Mouse (Mus musculus) gastrocnemius, postnatal 25 days (tissue): Measurements from ENCODE around the gene Nlrp4e. TPM values are rescaled to one million over a fixed set of nuclear protein-coding genes. Genes with fewer than 3 reads are reported as not detected.
A peak's percentile ranks its signal among the peaks of the same experiment; 100 is the strongest.
"Not testable (repeated sequence)": the region's sequence is repeated elsewhere in the genome, so short reads cannot be mapped to it uniquely, and the experiment has no call there.

Experiments
- DNase-seq: peaks from one replicate; pipeline ENCODE4 v3.0.0; 2022
- long read RNA-seq, 2 experiments: library from polyadenylated mRNA; stranded (forward); transcript quantifications; one replicate each; pipeline ENCODE4 v2.0.0; 2021
- microRNA-seq, 2 experiments: library from miRNA; unstranded; fragments of <30 nt; microRNA quantifications; one replicate each; pipeline ENCODE4 v1.2.0; 2021; ENCODE audit warnings: borderline replicate concordance in 2 of 2
- total RNA-seq, 2 experiments: library from RNA; stranded (reverse); gene quantifications; 1 replicate in 1 of 2; 2 replicates in 1 of 2; pipeline ENCODE4 v1.2.3; 2021

The Nlrp4e gene
- total RNA-seq, result not detected
- long read RNA-seq, experiment 1, partial matches to known transcripts, result 0 of 1 reads
- long read RNA-seq, experiment 1, other reads (novel, unspliced or antisense), result 1 of 1 reads
- long read RNA-seq, experiment 2, result 0 reads

DNA sequence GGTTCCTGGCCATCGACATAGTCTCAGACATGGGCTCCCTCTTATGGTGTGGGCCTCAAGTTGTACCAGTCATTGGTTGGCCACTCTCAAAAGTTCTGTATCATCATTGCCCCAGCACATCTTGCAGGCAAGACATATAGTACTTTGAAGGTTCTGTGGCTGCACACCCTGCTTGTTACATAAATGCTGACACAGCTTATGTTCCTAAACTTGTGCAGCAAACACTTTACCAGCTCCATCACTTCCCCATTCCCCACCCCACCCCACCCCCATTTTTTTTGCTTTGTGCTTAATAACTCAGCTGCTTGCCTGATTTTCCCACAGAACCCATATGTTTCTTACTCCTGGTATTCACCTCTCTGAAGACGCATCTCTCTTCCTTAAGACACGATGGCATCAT is at the start of gene Nlrp4e:
Gene Nlrp4e (plus strand): TSS at position 301 of the 400 bp plus-strand sequence.
- not testable (repeated sequence) for DNase-seq

DNA sequence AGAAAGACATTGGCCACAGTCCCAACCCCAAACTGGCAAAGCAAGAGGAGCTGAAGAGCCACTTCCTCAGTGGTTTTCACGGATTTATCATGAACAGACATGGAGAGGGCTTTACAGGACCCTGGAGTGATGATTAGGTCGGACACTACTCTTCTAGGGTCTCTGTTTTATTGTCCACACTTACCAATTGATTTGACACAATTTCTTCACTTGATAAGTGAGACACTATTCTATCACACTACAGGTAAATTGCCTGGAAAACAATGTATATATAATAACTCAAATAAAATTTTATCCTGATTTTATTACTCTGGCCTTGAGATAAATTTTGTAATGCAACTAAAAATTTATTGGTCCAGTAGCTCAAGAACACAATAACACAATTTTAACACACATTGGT is 49.4 kb upstream of the Nlrp4e start, which contains the start of gene Vmn1r166:
Gene Vmn1r166 (minus strand): TSS at position 101 of the 400 bp plus-strand sequence.
- DNase-seq, result not testable (repeated sequence)

DNA sequence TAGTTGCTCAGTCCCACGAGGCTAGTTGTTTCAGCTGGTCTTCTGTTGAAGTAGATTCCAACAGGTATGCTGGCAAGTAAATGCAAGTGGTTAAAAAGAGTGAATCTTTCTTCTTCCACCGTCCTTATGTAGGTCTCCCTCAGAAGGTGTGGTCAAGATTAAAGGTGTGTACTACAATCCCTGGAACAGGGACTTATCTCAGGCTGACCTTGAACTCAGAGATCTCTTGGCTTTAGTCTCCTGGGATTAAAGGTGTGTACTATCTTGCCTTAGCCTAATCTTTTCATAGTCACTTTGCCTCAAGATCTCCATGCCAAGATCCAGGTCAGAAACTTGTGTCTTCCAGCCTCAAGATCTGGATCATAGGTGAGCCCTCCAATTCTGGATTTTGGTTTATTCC is 22.2 kb upstream of the Nlrp4e start, which contains the start of gene Gm6902:
Gene Gm6902 (minus strand): TSS at position 101 of the 400 bp plus-strand sequence.
- DNase-seq, result not testable (repeated sequence)

DNA sequence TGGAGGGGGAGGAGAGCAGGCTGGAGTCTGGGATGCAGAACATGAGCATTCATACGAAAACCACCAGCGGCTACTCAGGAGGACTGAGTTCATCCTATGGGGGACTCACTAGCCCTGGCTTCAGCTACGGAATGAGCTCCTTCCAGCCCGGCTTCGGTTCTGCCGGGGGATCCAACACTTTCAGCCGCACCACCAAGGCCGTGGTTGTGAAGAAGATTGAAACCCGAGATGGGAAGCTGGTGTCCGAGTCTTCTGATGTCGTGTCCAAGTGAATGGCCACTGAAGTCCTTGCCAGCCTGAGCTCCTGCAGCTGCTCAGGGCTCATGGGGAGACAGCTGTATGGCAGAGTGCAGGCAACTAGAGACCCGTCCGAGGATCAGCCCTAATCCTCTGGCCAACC is 57.3 kb downstream of the Nlrp4e start:
- DNase-seq, result peak; percentile 6

DNA sequence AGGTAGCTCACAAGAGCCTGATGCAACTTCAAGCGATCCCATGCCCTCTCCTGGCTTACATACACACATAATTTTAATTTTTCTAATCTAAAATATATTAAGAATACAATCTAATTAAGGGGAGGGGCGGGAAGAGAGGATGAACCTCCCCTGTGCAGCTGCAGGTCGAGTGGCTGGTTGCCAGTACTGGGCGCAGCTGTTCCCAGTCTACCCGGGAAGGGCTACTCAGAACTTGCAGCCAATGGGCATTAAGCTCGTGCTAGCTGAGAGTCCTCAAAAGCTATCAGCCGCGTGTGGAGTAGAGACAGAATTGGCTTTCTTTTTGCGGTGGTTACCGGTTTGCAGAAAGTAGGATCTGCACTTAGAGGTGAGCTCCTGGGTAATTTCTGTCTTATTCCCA is 84.6 kb downstream of the Nlrp4e start, which contains the start of gene Nlrp5:
Gene Nlrp5 (plus strand): TSS at position 301 of the 400 bp plus-strand sequence.
- no peak for DNase-seq

Small RNA genes lying within 50 kb of the gene (microRNA-seq; reads per million reads assigned to microRNA genes)
- 0 reads per million in 2 experiments for gene Gm25196

Other genes starting within 250 kb of the Nlrp4e start
- not detected for gene Vmn1r163, start 245.7 kb upstream of the Nlrp4e start, total RNA-seq
- gene Gm8720, start 233.7 kb upstream of the Nlrp4e start, total RNA-seq, result not detected
- not detected for gene Gm10662, start 156.7 kb upstream of the Nlrp4e start, total RNA-seq
- not detected for gene Vmn1r165, start 83.9 kb upstream of the Nlrp4e start, total RNA-seq
- gene Vmn1r166, start 49.5 kb upstream of the Nlrp4e start, total RNA-seq, result not detected
- gene Gm6902, start 22.3 kb upstream of the Nlrp4e start, total RNA-seq, result not detected
- under 1 TPM in 1 of 2 experiments, not detected in 1; 0.10 TPM for gene Nlrp5, start 84.7 kb downstream of the Nlrp4e start, total RNA-seq
- not detected for gene Vmn1r167, start 206.0 kb downstream of the Nlrp4e start, total RNA-seq
- not detected for gene Vmn1r168, start 238.5 kb downstream of the Nlrp4e start, total RNA-seq